Mouse (Mus musculus) cerebellum, adult 9-11 months (tissue): ENCODE results near the gene Ascc3.

Source experiments
- DNase-seq: peaks from one replicate; pipeline ENCODE4 v3.0.0; 2022

Gene Ascc3

GRCm38 (mm10) chr10:50895881-50896766 lies 303.7 kb downstream of the Ascc3 start:
- no peak for DNase-seq

GRCm38 (mm10) chr10:50896767-50897390 lies 304.4 kb downstream of the Ascc3 start:
- no peak for DNase-seq

- no peak for DNase-seq
Observed at GRCm38 (mm10) chr10:50897530-50898471, 305.3 kb downstream of the Ascc3 start.

GRCm38 (mm10) chr10:50898621-50899020 lies 306.2 kb downstream of the Ascc3 start:
- no peak for DNase-seq

- DNase-seq: no peak
Observed at GRCm38 (mm10) chr10:50899846-50900745, 307.6 kb downstream of the Ascc3 start.
